Mouse (Mus musculus) limb, embryonic 14.5 days (tissue): ENCODE results near the gene Agap1. TPM values are rescaled to one million over a fixed set of nuclear protein-coding genes. Genes with fewer than 3 reads are reported as not detected.

Source experiments
- ATAC-seq: fragments of 200-750 bp; cut with Nextera tagmentation; 2 replicates; pipeline ENCODE4 v1.8.0; 2017; ENCODE audit warnings: low read depth, moderate number of reproducible peaks, moderate TSS enrichment; ENCODE audit not compliant: low FRiP score
- DNase-seq: peaks from one replicate; pipeline ENCODE4 v3.0.0-alpha.2; 2015; ENCODE audit warnings: low spot score
- H3K27ac ChIP-seq: fragments of 300-500 bp; sonication (generic); replicated peaks from 2 replicates; pipeline ENCODE4 v1.5.1; 2014; ENCODE audit warnings: low read depth, mild to moderate bottlenecking, low read length, moderate library complexity, mixed read lengths
- H3K27me3 ChIP-seq: fragments of 300-500 bp; sonication (generic); 2 replicates; pipeline ENCODE4 v1.6.1; 2014; ENCODE audit warnings: low read length, mixed read lengths; ENCODE audit not compliant: control insufficient read depth, insufficient read depth
- H3K36me3 ChIP-seq: fragments of 300-500 bp; sonication (generic); 2 replicates; pipeline ENCODE4 v1.6.1; 2014; ENCODE audit warnings: mild to moderate bottlenecking, low read length, moderate library complexity, mixed read lengths; ENCODE audit not compliant: control insufficient read depth, insufficient read depth
- H3K4me1 ChIP-seq: fragments of 300-500 bp; sonication (generic); 2 replicates; pipeline ENCODE4 v1.6.1; 2014; ENCODE audit warnings: antibody characterized with exemption, low read length, mixed read lengths; ENCODE audit not compliant: control insufficient read depth, insufficient read depth
- H3K4me2 ChIP-seq: fragments of 300-500 bp; sonication (generic); replicated peaks from 2 replicates; pipeline ENCODE4 v1.6.1; 2014; ENCODE audit warnings: low read depth, mild to moderate bottlenecking, low read length, moderate library complexity; ENCODE audit not compliant: severe bottlenecking
- H3K4me3 ChIP-seq: fragments of 300-500 bp; sonication (generic); replicated peaks from 2 replicates; pipeline ENCODE4 v1.5.1; 2014; ENCODE audit warnings: low read length
- H3K9ac ChIP-seq: fragments of 300-500 bp; sonication (generic); 2 replicates; pipeline ENCODE4 v1.6.1; 2014; ENCODE audit warnings: mild to moderate bottlenecking, low read depth, low read length, moderate library complexity; ENCODE audit not compliant: severe bottlenecking
- H3K9me3 ChIP-seq: fragments of 300-500 bp; sonication (generic); 2 replicates; pipeline ENCODE4 v1.6.1; 2016; ENCODE audit warnings: low read length; ENCODE audit not compliant: control insufficient read depth
- POLR2A ChIP-seq: fragments of 200-500 bp; IDR thresholded peaks from 2 replicates; pipeline ENCODE4 v1.8.0; 2012; ENCODE audit warnings: inconsistent platforms, mild to moderate bottlenecking, moderate library complexity, borderline replicate concordance; ENCODE audit not compliant: insufficient read depth, insufficient read length; ENCODE audit errors: extremely low read depth
- WGBS: fragments of 180-500 bp; shearing (Covaris S2); extraction: QIAGEN DNeasy Blood & Tissue Kit; methylation state at CpG from one replicate; pipeline ENCODE4 v1.1.7; 2014; 5-methylcytosine and 5-hydroxymethylcytosine counted together
- polyA plus RNA-seq, 2 experiments: library from polyadenylated mRNA; depleted of rRNA in 1 of 2; stranded (reverse) in 1 of 2; unstranded in 1 of 2; fragments of >200 nt; fragmentation: Nextera tagmentation in 1 of 2; extraction: Ambion mirVana in 1 of 2; gene quantifications; 2 replicates each; pipeline versions ENCODE4 v1.2.1 to v1.2.3; 2012 to 2014

Agap1 gene
- polyA plus RNA-seq, 2 experiments: 16.2 to 19.5 TPM

DNA sequence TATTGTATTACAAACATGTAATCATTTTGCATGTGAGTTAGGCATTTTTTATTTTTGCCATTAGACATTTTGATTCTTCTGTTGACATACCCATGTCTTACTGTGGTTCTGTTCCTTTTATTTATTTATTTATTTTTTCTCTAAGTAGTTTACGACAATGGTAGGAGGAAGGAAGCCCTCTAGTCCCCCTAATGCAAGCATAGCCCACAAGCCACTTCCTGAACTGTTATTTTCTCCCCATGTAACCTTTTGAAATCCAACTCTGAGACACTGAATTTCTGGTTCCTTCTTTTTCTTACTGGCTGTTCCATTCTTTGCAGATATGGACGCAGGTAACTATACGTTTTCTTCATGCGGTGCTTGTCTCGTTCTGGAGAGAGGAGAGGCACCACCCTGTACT is 155.4 kb downstream of the Agap1 start:
- no peak for ATAC-seq
- 94% methylated on average over 5 of the region's 5 CpGs for WGBS

GRCm38 (mm10) chr1:89611521-89611920 is 156.9 kb downstream of the Agap1 start:
- no peak for ATAC-seq
- H3K9me3 ChIP-seq: no peaks in the 10 kb centered on the region
- WGBS: 95% methylated on average over 6 of the region's 6 CpGs
- no peak for DNase-seq
- no peak for TF ChIP-seq POLR2A
- no peaks in the 10 kb centered on the region for H3K4me1 ChIP-seq
- no peak overlapping the region for H3K27ac ChIP-seq
- no peak overlapping the region for H3K4me3 ChIP-seq
- no peak overlapping the region for H3K9ac ChIP-seq
- H3K36me3 ChIP-seq: peaks cover 21% of the 10 kb centered on the region; the same call in 1 of the 2 replicates
- H3K27me3 ChIP-seq: no peaks in the 10 kb centered on the region
- no peak overlapping the region for H3K4me2 ChIP-seq

More for the DNA sequence above, 155.4 kb downstream of the Agap1 start:
- H3K9ac ChIP-seq: no peak overlapping the region
- peaks cover 17% of the 10 kb centered on the region; the same call in 1 of the 2 replicates for H3K36me3 ChIP-seq
- H3K4me2 ChIP-seq: no peak overlapping the region
- no peaks in the 10 kb centered on the region for H3K27me3 ChIP-seq
- H3K4me1 ChIP-seq: peaks cover 5% of the 10 kb centered on the region; the same call in 1 of the 2 replicates
- H3K4me3 ChIP-seq: no peak overlapping the region
- H3K9me3 ChIP-seq: no peaks in the 10 kb centered on the region
- TF ChIP-seq POLR2A: no peak
- no peak overlapping the region for H3K27ac ChIP-seq
- DNase-seq: no peak

DNA sequence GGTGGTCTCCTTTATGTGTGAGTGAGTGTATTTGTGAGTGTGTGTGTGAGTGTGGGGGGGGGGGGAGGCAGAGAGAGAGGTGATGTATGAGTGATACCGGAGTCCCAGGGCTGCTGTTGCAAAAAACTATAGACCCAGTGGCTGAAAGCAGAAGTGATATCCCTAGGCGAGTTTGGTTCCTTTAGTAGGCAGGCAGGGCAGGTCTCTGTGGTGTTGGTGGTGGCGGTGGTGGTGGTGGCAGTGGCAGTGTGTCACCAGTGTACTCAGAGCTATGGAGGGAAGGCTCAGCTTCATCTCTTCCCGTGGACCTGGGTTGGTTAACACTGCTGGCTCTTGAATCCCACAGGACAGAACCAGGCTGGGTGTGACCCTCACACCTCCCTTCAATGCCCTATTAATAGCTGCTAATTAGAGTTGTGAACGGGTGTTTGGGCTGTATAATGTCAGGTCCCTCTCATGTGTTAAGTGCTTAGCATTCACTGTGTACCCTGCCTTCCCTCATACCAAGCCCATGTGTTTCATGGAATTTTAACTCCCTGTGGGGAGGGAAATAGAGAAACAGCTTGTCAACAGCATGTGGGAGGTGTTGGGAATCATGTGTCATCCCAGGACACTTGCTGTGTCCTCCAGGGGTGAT is 158.7 kb downstream of the Agap1 start:
- Histone ChIP-seq H3K27ac (no peak overlapping the region), H3K4me2 (no peak overlapping the region), H3K4me3 (no peak overlapping the region), H3K9me3 (no peaks in the 10 kb centered on the region), H3K9ac (no peak overlapping the region), H3K36me3 (0 out of 2 replicates have a peak, but pooled peaks cover 17% of the 10 kb centered on the region), H3K4me1 (peaks cover 6% of the 10 kb centered on the region; the same call in 1 of the 2 replicates), H3K27me3 (no peaks in the 10 kb centered on the region)
- ATAC-seq (no peak), DNase-seq (no peak)
- no peak for TF ChIP-seq POLR2A
- WGBS: 64% methylated on average over 5 of the region's 5 CpGs

DNA sequence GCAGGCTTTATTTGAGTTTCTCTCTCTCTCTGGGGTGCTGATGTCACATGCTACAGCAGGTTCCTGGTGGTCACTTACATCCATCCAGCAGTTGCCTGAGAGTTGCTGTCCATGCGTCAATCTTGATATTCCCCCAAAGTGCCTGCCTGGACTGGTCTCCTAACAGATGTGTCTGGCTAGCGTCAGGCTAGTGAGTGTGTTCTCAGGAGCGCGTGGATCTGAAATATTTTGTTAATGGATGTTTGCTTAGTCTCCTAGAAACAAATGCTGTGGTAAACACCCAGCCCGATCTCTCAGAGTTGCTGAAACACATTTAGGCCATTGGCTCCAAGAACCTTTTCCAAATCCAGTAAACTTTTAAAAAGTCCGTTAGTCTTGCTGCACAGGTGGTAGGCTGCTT is 161.9 kb downstream of the Agap1 start:
- Histone ChIP-seq H3K4me2 (no peak overlapping the region), H3K27me3 (no peaks in the 10 kb centered on the region), H3K9me3 (no peaks in the 10 kb centered on the region), H3K9ac (no peak overlapping the region), H3K27ac (no peak overlapping the region), H3K36me3 (0 out of 2 replicates have a peak, but pooled peaks cover 13% of the 10 kb centered on the region), H3K4me1 (peaks cover 18% of the 10 kb centered on the region), H3K4me3 (no peak overlapping the region)
- ATAC-seq: no peak
- DNase-seq: no peak
- no peak for TF ChIP-seq POLR2A
- 60% methylated on average over 6 of the region's 6 CpGs for WGBS

DNA sequence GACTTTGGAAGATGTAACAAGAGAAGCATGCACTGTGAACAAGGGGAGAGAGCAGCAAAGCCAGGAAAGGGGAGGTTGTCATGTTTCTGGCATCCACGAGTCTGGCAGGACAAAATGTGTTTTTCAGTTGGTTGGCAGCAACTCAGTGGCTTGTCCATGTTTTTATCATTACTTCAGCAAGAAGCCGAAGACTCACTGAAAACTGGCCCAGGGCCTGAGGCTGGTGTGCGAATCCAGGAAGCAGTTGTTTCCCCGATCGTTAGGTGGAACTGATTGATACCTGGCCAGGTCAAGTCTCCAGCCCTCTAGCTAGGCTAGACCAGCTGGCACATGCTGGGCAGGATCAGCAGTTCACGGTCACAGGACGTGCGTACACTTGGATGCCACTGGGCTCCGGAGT is 162.7 kb downstream of the Agap1 start:
- H3K27ac ChIP-seq: no peak overlapping the region
- H3K9ac ChIP-seq: no peak overlapping the region
- TF ChIP-seq POLR2A: no peak
- H3K4me3 ChIP-seq: no peak overlapping the region
- H3K4me1 ChIP-seq: peaks cover 23% of the 10 kb centered on the region
- no peak for DNase-seq
- ATAC-seq: no peak
- 0 out of 2 replicates have a peak, but pooled peaks cover 7% of the 10 kb centered on the region for H3K36me3 ChIP-seq
- 62% methylated on average over 9 of the region's 9 CpGs for WGBS
- H3K9me3 ChIP-seq: no peaks in the 10 kb centered on the region
- no peak overlapping the region for H3K4me2 ChIP-seq
- H3K27me3 ChIP-seq: no peaks in the 10 kb centered on the region
